13 mouse cellular contexts compared by ENCODE assay signal in genomic region chr10:42134759-42135702, GRCm38 (mm10).
DNase-seq lines count a peak whose midpoint lies in the region; TF ChIP-seq lines count a peak whose summit lies in the region.
"Had no signal": no experiment of that assay in that cellular context is flagged by ENCODE, and none has a peak within 500 bp of the region (broad histone marks: within the 10 kb centered on the region; RNA-seq: fewer than 3 reads in every experiment).

No protein-coding gene starts in this region.

- intact Hi-C loops in heart, postnatal 10 days (cut with DNase I): no loop called here

- H3K4me1 ChIP-seq in cerebellum, adult 2 months (ENCODE audit: control insufficient read depth, insufficient read depth, low read length): no peaks in the 10 kb centered on the region
- H3K4me1 ChIP-seq: limb, embryonic 13.5 days; midbrain, embryonic 12.5 days had no signal

- DNase-seq in kidney, postnatal 36 days: peak; percentile 42 to 48
- DNase-seq in kidney, postnatal 4 days: no peak
- peak; percentile 90 for DNase-seq in gonadal fat pad, adult 2 months (ENCODE audit: low read depth)
- DNase-seq in lung, postnatal 10 days: peak; percentile 48
- DNase-seq in heart, postnatal 10 days: no peak
- DNase-seq in right cerebral cortex, adult 18-20 months: no peak
- DNase-seq in cerebellum, adult 2 months: no peak
- DNase-seq: cerebellum, adult 9-11 months; heart, adult 2 months; liver, postnatal 0 days had no signal

- H3K27me3 ChIP-seq in cerebellum, adult 2 months (ENCODE audit: control insufficient read depth, insufficient read depth, low read length): no peaks in the 10 kb centered on the region
- H3K27me3 ChIP-seq: limb, embryonic 13.5 days; midbrain, embryonic 12.5 days had no signal

- no peak overlapping the region for H3K27ac ChIP-seq in cerebellum, adult 2 months (ENCODE audit: insufficient read depth, low read length)
- H3K27ac ChIP-seq: heart, adult 2 months; hindbrain, postnatal 0 days; limb, embryonic 13.5 days; midbrain, embryonic 12.5 days had no signal

- TF ChIP-seq CTCF in cerebellum, adult 2 months (IDR thresholded peaks at IDR 0.05; ENCODE audit: borderline replicate concordance, insufficient read depth, low read depth, low read length): no peak

- 75% methylated on average over 14 of the region's 14 CpGs for WGBS in cerebellum, adult 2 months

- H3K4me3 ChIP-seq in cerebellum, adult 2 months (replicated peaks; ENCODE audit: insufficient read depth, low read depth, low read length): no peak overlapping the region
- H3K4me3 ChIP-seq: heart, adult 2 months; limb, embryonic 13.5 days; midbrain, embryonic 12.5 days had no signal

- TF ChIP-seq POLR2A in cerebellum, adult 2 months (IDR thresholded peaks at IDR 0.05; ENCODE audit: borderline replicate concordance, insufficient read depth, low read length): no peak

Comparison
In these comparisons a context has a peak if more than half of its experiments do, and no peak if none do; other contexts are left out.
1. DNase-seq: peak in kidney, postnatal 36 days (2 of 2), gonadal fat pad, adult 2 months (single experiment) and lung, postnatal 10 days (single experiment); none in kidney, postnatal 4 days (0 of 2), heart, postnatal 10 days (0 of 2), right cerebral cortex, adult 18-20 months (single experiment) and cerebellum, adult 2 months (0 of 2).